Mouse (Mus musculus) left cerebral cortex, adult 11 months (tissue): ENCODE results near the gene Paf1.
A peak's percentile ranks its signal among the peaks of the same experiment; 100 is the strongest.

ENCODE experiments used
- DNase-seq: peaks from one replicate; pipeline ENCODE4 v3.0.0; 2022; ENCODE audit warnings: low spot score

Paf1 gene

DNA sequence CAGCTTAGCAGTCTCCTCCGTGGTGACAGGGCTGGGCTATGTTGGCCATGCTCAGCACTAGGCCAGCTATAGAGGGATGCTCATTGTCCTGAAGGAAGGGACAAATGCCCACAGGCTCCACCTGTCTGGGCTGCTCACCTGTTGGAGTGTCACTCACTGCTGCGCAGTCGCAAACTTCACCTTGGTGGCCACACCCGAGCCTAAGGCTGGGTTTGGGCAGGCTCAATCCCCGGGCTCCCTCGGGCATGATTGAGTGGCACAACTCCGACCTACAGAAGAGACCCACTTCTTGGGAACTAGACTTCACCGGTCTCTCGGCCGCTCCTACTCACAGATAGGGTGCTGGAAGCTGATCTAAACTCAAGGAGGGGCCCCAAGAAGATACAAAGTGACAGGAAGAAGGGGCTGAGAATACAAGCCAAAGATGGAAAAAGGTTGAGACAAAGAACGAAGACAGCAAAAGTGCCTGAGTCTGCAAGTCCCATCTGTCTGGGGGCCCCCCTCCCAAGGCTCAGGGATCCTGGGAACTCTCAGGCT, 21.7 kb upstream of the Paf1 start:
- DNase-seq: no peak

DNA sequence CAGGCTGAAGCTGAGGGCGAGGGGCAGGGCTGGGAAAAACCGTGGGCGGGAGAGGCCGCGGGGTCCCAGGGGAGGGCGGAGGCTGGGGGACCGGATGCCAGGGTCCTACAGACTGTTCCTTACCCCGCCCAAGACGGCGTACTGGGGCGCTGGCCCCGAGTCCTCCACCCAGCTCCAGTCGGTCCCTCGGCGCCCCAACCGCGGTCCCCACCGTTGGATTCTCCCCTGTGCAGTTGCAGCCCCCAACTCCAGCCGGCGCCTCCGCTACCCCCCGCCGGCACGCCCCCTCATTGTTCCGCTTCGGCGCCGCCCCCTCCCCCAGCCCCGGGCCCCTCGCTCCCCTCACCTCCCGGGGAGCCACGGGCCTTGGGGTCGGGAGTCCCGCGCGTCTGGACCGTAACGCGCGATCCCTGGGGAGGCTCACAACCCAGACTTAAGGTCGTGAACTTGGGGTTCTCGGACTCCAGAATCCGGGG, 21.2 kb upstream of the Paf1 start:
- no peak for DNase-seq

DNA sequence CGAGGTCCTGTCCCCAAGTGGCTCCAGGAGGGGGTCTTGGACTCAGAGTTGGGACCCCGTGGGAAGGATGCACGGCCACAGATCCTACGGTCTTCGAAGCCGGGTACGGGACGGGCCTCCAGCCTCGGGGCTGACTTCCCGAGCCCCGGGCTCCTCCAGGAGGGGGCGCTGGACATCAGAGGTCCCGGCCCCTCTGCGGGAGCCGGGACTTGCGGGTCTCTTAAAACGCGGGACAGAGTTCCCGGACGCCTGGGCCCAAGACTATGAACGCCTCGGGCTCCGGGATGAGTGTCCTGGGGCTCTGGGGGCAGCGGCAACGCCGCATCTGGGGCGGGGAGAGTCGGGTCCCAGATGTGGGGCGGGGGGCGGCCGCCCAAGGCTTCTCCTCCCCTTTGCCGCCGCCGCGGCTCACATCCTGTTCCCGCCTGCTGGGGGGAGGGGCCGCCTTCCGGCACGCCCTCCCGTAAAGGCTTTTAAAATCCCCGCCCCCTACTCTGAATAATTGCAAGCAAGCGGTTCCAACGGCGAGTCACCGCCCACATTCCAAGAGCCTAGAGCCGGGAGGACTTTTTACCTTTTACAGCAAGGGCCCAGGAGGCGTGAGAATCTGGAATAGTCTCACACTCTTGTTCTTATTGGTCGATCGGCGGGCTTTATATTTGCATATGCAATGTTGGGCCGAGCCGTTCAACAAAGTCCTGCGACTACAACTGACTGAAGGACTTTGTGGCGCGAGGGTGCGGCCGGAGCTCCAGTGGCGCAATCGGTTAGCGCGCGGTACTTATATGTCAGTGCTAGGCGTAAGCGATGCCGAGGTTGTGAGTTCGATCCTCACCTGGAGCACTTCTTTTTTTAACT, 20.3 kb upstream of the Paf1 start, which contains the start of gene Plekhg2:
TSS of gene Plekhg2 (minus strand) at position 349 of the 858 bp plus-strand sequence.
- peak; percentile 92 for DNase-seq

DNA sequence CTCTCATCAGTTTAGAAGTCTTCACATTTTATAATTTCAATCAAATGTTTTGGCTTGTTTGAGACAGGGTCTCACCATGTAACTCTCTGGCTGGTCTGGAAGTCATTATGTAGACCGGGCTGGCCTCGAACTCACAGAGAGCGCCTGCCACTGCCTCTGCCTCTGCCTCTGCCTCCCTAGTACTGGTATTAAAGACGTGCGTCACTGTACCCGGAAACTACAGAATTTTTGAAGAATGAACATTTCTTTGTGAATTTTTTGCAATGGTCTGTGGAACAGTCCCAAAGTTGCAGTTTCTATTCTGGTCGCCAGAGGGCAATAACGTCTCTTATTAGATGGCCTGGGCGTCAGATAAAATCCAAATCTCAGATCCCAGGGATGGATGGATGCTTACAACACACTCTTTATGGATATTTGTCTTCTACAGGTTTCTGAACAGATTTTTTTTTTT, 19.6 kb upstream of the Paf1 start:
- DNase-seq: peak; percentile 74

DNA sequence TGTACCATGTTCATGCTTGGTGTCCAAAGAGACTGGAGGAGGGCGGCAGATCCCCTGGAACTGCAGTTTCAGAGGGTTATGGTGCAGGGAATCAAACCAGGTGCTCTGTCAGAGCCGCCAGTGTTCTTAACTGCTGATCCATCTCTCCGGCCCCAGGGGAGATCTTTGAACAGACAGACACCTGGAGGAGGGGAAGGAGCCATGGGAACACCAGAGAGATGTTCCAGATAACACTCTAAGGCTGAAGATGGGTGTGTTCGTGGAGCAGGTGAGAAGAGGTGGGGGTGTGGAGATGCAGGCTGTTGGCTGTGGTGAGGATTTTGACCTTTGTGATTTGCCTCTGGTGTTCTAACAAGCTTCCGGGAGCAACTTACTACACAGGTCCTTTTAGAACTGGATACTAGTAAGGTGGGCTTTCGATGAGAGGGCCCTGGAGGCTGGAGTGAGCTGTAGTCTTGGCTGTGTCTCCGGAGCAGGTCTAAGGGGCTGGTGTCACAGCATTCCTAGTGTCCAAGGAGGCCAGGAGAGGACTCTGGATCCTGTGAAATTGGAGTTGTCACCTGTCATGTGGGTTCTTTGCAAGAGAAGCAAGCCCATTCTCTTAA, 18.8 kb upstream of the Paf1 start:
- DNase-seq: no peak

DNA sequence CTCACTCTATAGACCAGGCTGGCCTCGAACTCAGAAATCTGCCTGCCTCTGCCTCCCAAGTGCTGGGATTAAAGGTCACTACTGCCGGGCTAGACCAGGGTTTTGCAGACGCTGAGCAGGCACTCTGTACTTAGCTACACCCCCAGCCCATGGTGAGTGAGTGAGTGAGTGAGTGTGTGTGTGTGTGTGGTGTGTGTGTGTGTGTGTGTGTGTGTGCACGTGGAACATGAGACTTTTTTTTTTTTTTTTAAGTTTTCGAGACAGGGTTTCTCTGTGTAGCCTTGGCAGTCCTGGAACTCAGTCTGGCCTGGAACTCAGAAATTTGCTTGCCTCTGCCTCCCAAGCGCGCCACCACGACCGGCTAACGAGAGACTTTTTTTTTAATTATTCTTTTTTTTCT, 18.1 kb upstream of the Paf1 start:
- no peak for DNase-seq

DNA sequence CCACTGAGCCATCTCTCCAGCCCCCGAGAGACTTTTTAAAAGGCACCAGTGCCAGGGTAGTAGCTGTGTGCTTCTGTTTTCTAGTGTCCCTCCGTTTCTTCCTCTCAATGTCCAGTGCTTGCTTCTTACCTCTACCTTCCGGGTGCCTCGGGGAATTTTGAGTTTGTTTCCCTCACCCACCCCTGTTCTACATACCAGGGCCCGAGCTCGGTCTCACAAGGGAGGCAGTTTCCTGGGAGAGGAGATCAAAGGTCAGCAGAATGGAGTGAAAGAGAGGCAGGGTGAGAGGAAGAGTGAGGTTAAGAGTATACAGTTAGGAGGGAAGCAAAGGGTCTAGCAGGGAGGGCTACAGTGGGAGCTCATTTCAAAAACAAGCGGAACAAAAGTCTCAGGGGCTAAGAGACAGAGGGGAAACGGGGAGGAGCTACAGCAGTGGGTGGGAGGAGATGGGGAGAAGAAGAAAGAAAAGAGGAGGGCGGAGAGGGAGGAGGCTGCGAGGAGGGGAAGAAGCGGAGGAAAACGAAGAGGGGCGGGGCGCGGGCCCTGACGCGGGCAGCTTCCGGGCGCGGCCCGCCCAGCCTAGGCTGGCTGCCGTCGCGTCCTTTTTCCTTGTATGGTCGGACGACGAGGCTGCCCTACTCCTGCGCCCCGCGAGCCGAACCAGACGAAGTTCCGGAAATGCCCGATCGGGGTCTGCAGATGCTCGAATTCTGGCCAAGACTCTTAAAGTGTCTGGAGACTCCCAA, 17.4 kb upstream of the Paf1 start:
- peak; percentile 63 for DNase-seq

DNA sequence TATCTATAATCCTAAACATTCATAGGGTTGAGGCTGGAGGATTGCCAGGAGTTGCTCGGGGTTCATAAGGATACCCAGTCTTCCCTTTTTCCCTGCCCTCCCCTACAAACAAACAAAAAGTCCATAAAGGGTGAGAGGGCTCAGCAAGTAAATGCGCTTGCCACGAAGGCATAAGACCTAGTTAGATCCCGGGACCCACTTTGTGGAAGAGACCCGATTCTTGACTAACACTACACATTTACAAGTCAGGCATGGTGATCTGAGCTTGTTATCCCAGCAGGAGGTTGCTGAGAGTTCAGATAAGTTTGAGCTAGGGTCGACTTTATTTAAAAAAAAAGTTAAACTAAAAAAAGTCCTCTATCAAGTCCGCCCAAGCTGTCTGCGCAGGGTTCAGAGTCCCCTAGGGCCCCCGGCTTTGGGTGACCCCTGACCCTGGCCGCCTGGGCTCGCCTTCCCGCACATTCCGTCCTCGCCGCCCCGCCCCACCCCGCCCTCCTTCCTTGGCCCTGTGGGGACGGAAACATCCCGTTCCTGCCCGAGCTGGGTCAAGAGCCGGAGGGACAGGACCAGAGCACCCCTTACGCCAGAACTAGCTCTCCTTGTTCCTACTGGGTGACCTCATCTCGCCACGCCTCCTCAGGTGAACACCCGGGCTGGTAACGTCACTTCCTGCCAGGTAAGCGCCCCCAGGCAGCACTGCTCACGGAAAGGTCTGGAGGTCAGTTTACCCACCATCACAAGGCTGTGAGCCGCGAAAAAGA, 16.6 kb upstream of the Paf1 start:
- DNase-seq: no peak

DNA sequence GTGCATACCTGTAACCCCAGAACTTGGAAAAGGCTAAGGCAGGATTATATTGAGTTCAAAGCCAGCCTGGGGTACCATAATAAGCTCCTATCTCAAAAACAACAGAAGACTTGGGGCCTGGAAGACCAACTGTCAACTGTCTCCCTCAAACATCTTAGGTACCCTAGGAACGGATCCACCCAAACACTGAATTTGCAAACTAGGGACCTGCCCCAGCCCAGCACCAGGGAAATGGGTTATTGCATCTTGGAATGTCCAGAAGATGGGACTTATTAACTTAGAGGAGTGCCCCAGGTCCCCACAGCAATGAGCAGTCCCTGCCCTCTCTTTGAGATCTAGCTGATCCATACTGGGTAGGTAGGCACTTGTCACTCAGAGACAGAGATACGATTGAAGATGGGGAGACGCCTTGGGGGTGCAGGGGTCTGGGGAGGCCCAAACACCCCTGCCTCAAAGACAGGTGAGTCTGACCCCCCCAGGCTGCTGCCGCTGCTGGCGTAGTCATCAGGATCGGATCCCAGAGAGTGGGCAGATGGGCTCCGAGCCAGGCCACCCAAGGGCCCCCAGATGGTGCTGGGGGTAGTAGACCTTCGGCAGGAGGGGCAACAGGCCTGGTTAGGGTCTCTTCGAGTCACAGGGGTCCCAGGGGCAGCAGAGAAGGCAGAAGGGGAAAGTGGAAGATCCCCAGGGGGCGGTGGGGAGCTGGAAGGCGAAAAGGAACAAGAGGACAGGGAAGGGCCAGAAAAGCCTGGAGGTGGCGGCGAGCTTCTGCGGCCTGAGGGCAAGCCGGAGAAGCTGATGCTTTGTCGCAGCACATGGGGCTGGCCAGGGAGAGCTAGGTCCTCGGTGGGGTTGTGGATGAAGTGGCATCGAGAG, 15.3 kb upstream of the Paf1 start:
- no peak for DNase-seq

DNA sequence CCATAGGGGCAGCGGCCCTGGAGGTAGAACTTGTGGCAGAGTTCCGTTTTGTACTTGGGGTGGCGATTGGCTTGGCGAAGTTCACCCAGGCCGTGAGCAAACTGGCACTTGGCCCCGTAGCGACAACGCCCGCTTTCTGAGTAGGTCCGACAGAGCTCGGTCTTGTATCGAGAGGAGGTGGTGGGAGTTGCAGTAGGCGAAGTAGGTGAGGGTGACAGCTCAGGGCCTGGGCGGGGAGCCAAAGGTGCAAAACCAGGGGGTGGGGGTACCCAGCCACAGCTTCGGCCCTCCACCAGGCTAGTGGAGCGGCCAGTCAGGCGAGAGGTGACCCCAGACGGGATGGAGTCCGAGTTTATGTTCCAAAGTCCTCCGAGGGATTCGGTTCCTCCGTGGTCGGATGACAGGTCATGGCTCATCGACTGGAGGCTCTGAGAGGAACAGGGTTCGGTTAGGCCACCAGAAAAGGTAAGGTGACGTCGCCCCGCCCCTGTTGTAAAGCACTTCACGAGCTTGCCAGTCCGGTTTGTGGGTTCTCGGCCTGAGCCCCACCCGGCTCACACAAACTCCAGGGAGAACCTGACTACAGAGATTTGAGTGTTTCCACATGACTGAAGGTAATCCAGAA, 14.6 kb upstream of the Paf1 start:
- DNase-seq: no peak

DNA sequence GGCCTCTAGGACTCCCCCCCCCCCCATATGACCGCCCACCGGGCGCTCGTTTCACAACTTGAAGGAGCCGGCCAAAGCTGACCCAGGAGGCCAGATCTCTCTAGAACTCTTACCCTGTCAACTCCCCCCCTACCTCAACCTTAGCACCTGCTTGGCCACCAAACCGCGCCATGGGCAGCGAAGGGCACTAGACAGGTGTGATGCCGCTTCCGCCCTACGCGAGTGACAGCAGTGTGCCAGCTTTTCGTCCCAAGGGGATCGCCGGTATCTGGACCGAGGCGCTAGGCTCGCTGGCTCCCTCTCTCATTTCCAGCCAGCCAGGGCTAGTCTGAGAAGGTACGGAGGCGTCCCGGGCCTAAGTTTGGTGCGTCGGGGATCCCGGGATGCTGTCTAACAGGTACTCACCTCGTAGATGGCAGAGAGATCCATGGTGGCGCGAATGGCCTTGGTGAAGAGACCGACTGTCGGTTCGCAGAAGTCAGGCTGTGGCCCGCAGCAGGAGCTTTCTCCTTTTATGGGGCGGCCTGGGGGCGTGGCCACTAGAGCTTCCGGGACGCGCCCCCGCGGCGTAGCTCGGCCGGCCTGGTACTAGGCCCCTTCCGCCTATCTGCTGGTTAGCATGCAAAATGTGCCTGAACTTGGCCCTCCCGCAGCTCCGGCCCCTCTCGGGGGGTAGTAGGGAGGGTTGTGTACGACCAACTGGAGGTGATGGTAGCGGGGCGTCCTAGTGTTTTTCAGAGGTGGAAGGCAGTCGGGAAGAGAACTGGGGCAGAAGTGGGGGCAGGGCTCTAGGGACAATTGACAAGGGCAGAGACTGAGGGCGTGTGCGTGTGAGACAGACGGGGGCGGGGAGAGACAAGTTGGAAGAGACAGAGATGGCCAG, 13.7 kb upstream of the Paf1 start:
- peak; percentile 70 for DNase-seq

DNA sequence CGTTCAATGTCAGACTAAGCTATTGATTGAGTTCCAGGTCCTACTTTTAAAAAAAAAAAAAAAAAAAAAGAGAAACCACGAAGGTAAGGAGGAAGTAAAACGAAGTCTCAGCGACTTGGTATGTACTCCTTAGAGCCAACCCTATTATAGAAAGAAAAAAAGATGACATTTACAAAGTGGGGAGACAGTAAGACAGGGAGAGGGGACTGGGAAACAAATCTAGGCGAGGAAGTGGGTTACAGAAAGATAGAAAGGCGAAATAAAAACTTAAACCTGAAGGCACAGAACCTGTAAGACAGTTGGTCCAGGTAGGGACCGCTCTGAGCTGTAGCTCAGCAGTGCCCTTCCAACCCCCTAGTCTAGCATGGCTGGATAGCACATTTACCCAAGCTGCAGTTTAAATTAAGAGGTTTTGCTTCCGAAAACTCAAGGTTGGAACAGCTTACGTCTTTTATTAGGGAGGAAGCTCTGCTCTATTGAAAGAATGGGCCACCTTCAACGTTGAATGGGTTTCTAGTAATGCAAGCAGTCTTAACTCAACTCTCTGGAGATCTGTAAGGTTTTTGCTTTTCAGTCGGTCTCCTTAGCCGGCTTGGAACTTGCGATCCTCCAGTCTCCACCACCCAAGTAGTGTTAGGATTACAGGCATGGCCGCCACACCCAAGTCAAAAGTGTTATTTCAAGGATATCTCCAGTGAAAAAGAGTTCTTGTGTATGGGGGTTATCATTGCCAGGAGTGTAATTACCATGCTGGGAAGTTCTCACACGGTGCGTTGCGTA, 12.3 kb upstream of the Paf1 start, which contains the start of gene Zfp36:
TSS of gene Zfp36 (minus strand) at position 17 of the 780 bp plus-strand sequence.
- no peak for DNase-seq

DNA sequence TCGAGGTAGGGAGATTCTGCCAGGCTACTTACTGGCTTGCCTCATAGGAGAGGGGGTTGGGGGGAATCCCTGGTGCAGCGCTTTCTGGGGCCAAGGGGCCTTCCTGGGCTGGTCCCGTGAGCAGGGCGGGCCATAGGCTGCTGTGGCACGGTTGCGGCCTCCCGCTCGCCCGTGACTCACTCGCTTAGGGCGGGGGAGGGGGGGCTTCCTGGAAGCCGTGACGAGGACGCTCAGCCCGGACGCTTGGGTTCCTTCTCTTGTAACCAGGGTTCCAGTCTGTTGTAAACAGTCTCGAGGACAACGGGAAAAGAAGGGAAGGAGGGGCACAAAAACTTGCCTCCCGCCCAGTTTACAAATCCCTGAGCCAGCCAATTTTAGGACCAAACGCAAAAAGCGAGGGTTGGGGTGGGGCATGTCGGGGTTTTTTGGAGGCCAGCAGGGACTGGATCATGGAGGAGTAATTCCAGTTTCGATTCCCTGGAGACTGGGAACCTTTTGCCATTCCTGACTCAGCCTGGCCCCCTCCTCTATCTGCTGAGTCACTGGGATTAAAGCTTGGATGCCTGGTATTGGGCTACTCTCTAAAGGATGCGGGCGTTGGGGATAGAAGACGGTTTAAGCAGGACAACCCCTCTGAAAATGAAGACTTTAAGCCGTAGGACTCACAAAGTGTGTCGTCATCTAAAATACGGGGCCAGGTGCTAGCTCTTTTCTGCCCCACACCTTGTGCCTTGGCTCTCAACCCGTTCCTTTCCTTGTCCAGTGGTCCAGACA, 11.5 kb upstream of the Paf1 start:
- no peak for DNase-seq

DNA sequence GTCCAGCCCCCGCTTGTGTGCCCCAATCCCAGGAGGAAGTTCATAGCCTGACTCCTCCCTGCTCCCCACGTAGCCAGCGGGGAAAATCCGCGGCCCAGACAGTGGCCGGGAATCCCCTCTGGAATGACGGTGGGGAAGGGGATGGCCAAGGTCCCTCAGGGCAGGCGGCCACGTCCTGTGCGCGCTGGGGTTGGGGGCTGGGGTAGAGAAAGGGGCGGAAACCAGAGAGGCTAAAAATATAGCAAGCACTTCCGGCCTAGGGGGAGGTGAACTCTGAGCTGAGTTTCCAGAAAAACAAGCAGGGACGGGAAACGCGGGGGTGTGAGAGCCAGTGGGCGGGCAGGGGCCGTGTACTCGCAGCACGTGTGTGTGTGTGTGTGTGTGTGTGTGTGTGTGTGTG, 10.8 kb upstream of the Paf1 start:
- DNase-seq: no peak

DNA sequence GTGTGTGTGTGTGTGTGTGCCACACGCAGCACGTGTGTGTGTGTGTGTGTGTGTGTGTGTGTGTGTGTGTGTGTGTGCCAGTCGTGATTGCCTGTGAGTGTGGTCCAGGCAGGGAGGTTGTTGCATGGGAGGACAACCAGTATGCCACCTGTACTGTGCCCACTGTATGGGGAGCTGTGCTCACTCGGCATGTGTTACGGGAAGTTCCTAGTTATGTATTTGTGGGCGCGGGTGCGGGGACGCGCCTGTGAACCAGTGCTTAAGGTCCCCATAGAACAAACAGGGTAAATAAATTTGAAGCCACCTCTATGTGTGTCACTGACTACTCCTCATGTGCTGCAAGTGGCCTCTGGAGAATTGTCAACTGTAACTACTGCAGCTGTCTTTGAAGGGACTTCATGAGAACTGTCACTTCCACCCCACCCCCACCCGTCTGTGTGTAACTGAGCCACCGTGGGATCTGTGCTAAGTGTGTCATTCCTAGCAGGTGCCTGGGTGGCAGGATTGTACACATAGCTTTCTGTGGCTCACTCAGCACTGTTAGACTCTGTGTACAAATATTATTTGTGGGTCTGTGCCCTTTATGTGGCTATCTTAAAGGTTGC, 10.3 kb upstream of the Paf1 start:
- no peak for DNase-seq

DNA sequence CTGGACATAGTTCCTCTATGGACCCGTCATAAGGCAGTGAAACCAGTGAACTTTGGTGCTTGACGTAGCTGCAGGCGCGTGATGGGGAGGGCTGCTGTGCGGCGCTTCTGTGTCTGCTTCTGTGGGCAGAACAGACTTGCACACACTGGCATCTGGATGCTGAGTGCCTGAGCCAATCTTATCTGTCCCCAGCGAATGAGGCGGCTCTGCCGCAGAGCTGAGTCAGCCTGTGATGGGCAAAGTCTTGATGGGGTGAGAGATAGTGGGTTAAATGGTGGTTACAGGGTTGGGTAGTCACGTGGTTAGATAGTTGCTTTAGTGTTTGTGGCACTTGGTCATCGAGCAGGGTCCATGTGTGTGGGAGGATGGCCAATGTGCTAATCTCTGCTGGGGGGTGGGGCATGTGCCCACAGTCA, 9.8 kb upstream of the Paf1 start:
- peak; percentile 63 for DNase-seq

DNA sequence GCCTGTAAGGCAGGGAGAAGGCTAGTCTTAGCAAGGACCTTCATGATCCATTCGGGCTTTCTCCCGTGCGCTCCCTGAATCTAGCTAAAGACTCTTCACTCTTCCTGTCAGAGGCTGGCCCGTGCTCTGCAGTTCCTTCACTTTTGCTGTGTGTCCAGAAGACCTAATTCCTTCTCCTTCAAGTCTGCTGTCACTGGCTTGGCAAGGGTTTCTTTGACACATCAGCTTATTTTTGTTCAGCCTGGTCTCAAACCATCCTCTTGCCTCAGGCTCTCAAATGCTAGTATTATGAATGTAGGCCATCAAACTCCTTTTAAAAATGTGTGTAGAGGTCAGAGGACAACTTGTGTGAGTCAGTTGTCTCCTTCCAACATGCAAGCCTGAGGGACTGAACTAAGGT, 9.1 kb upstream of the Paf1 start:
- no peak for DNase-seq
